Mouse (Mus musculus) MEL (cell line): Measurements from ENCODE around the gene Ntf5. TPM values are rescaled to one million over a fixed set of nuclear protein-coding genes. Genes with fewer than 3 reads are reported as not detected.

Source experiments
- DNase-seq: peaks from one replicate; pipeline ENCODE4 v3.0.0; 2011; ENCODE audit warnings: low read depth, low spot score
- H3K27ac ChIP-seq: 2 replicates; pipeline ENCODE4 v1.5.1; 2012; ENCODE audit warnings: low read depth, mild to moderate bottlenecking, control low read depth, low read length, moderate library complexity; ENCODE audit not compliant: control insufficient read depth
- H3K27me3 ChIP-seq, 2 experiments: fragments of 150-350 bp in 1 of 2; sonication (generic) in 1 of 2; 2 replicates each; pipeline ENCODE4 v1.6.1; 2012; ENCODE audit warnings: low read length in 2 of 2, mild to moderate bottlenecking in 2 of 2, improper control_type of control experiment in 1 of 2, moderate library complexity in 1 of 2; ENCODE audit not compliant: insufficient read depth in 2 of 2, control insufficient read depth in 1 of 2
- H3K36me3 ChIP-seq, 2 experiments: 2 replicates each; pipeline ENCODE4 v1.6.1; 2012 to 2014; ENCODE audit warnings: low read length in 2 of 2, improper control_type of control experiment in 1 of 2, inconsistent platforms in 1 of 2, mild to moderate bottlenecking in 1 of 2; ENCODE audit not compliant: insufficient read depth in 2 of 2, control insufficient read depth in 1 of 2
- H3K4me1 ChIP-seq, 2 experiments: fragments of 150-350 bp in 1 of 2; sonication (generic) in 1 of 2; 2 replicates each; pipeline ENCODE4 v1.6.1; 2012; ENCODE audit warnings: low read length in 2 of 2, improper control_type of control experiment in 1 of 2, mild to moderate bottlenecking in 1 of 2; ENCODE audit not compliant: insufficient read depth in 2 of 2, control insufficient read depth in 1 of 2
- H3K4me3 ChIP-seq, 2 experiments: fragments of 150-350 bp in 1 of 2; sonication (generic) in 1 of 2; 2 replicates each; pipeline ENCODE4 v1.5.1; 2012; ENCODE audit warnings: low read depth in 2 of 2, low read length in 2 of 2, mild to moderate bottlenecking in 2 of 2, moderate library complexity in 2 of 2, control low read depth in 1 of 2, improper control_type of control experiment in 1 of 2; ENCODE audit not compliant: control insufficient read depth in 1 of 2, insufficient read depth in 1 of 2
- H3K79me2 ChIP-seq: 2 replicates; pipeline ENCODE4 v1.6.1; 2012; ENCODE audit warnings: mild to moderate bottlenecking, low read length, moderate library complexity; ENCODE audit not compliant: control insufficient read depth, poor library complexity, insufficient read depth
- H3K9ac ChIP-seq: 2 replicates; pipeline ENCODE4 v1.6.1; 2012; ENCODE audit warnings: low read depth, mild to moderate bottlenecking, control low read depth, low read length, moderate library complexity; ENCODE audit not compliant: control insufficient read depth, poor library complexity, severe bottlenecking
- H3K9me3 ChIP-seq: fragments of 150-350 bp; sonication (generic); replicated peaks from 2 replicates; pipeline ENCODE4 v1.6.1; 2012; ENCODE audit warnings: mild to moderate bottlenecking, low read length, improper control_type of control experiment, moderate library complexity; ENCODE audit not compliant: insufficient read depth
- BHLHE40 ChIP-seq: IDR thresholded peaks from 2 replicates; pipeline ENCODE4 v1.6.1; 2012; ENCODE audit warnings: low read depth, mild to moderate bottlenecking, inconsistent platforms, low read length, improper control_type of control experiment, borderline replicate concordance
- CHD1 ChIP-seq: IDR thresholded peaks from 2 replicates; pipeline ENCODE4 v1.6.1; 2012; ENCODE audit warnings: low read depth, mild to moderate bottlenecking, inconsistent platforms, low read length, improper control_type of control experiment
- CHD2 ChIP-seq: IDR thresholded peaks from 2 replicates; pipeline ENCODE4 v1.6.1; 2011; ENCODE audit warnings: low read length, improper control_type of control experiment
- CTCF ChIP-seq, 3 experiments: IDR thresholded peaks in 2 of 3; conservative IDR thresholded peaks in 1 of 3; 2 replicates each; pipeline ENCODE4 v1.5.1; 2011 to 2012; ENCODE audit warnings: low read length in 3 of 3, low read depth in 2 of 3, mild to moderate bottlenecking in 2 of 3, improper control_type of control experiment in 1 of 3, inconsistent platforms in 1 of 3, mixed read lengths in 1 of 3, moderate library complexity in 1 of 3; ENCODE audit not compliant: control insufficient read depth in 1 of 3, insufficient read depth in 1 of 3, poor library complexity in 1 of 3, severe bottlenecking in 1 of 3
- EP300 ChIP-seq, 2 experiments: IDR thresholded peaks; 2 replicates each; pipeline ENCODE4 v1.6.1; 2011; ENCODE audit warnings: improper control_type of control experiment in 2 of 2, low read length in 2 of 2, low read depth in 1 of 2, mild to moderate bottlenecking in 1 of 2
- GABPA ChIP-seq: IDR thresholded peaks from 2 replicates; pipeline ENCODE4 v1.6.1; 2012; ENCODE audit warnings: low read depth, mild to moderate bottlenecking, inconsistent platforms, low read length, improper control_type of control experiment, moderate library complexity
- GATA1 ChIP-seq: IDR thresholded peaks from 2 replicates; pipeline ENCODE4 v1.6.1; 2011; ENCODE audit warnings: low read depth, low read length, improper control_type of control experiment
- HCFC1 ChIP-seq: IDR thresholded peaks from 2 replicates; pipeline ENCODE4 v1.6.1; 2012; ENCODE audit warnings: low read depth, mild to moderate bottlenecking, inconsistent platforms, low read length, improper control_type of control experiment, moderate library complexity
- JUND ChIP-seq: IDR thresholded peaks from 2 replicates; pipeline ENCODE4 v1.6.1; 2011; ENCODE audit warnings: low read depth, mild to moderate bottlenecking, improper control_type of control experiment, low read length
- KAT2A ChIP-seq: conservative IDR thresholded peaks from 2 replicates; pipeline ENCODE4 v1.6.1; 2012; ENCODE audit warnings: low read depth, low read length, improper control_type of control experiment, inconsistent platforms
- MAZ ChIP-seq: IDR thresholded peaks from 2 replicates; pipeline ENCODE4 v1.6.1; 2012; ENCODE audit warnings: low read depth, mild to moderate bottlenecking, inconsistent platforms, low read length, improper control_type of control experiment
- MYB ChIP-seq: IDR thresholded peaks from 2 replicates; pipeline ENCODE4 v1.6.1; 2011; ENCODE audit warnings: mild to moderate bottlenecking, low read depth, low read length, improper control_type of control experiment
- MYC ChIP-seq: IDR thresholded peaks from 2 replicates; pipeline ENCODE4 v1.6.1; 2011; ENCODE audit warnings: low read depth, mild to moderate bottlenecking, low read length, improper control_type of control experiment, moderate library complexity
- NELFE ChIP-seq: IDR thresholded peaks from 2 replicates; pipeline ENCODE4 v1.6.1; 2011; ENCODE audit warnings: low read depth, low read length, improper control_type of control experiment
- NRF1 ChIP-seq: IDR thresholded peaks from 2 replicates; pipeline ENCODE4 v1.6.1; 2014; ENCODE audit warnings: low read depth, mild to moderate bottlenecking, inconsistent platforms, low read length, improper control_type of control experiment, moderate library complexity; ENCODE audit not compliant: poor library complexity, insufficient read depth, severe bottlenecking
- POLR2A ChIP-seq, 2 experiments: IDR thresholded peaks; 2 replicates each; pipeline ENCODE4 v1.6.1; 2011 to 2012; ENCODE audit warnings: low read length in 2 of 2, mild to moderate bottlenecking in 2 of 2, control low read depth in 1 of 2, improper control_type of control experiment in 1 of 2, low read depth in 1 of 2, moderate library complexity in 1 of 2; ENCODE audit not compliant: control insufficient read depth in 1 of 2, insufficient read depth in 1 of 2, poor library complexity in 1 of 2
- RAD21 ChIP-seq: IDR thresholded peaks from 2 replicates; pipeline ENCODE4 v1.6.1; 2011; ENCODE audit warnings: mild to moderate bottlenecking, low read depth, low read length, improper control_type of control experiment
- SMC3 ChIP-seq: IDR thresholded peaks from 2 replicates; pipeline ENCODE4 v1.6.1; 2011; ENCODE audit warnings: low read depth, low read length, improper control_type of control experiment
- TBP ChIP-seq: IDR thresholded peaks from 2 replicates; pipeline ENCODE4 v1.8.0; 2011; ENCODE audit warnings: low read depth, low read length, improper control_type of control experiment
- TCF12 ChIP-seq: IDR thresholded peaks from 2 replicates; pipeline ENCODE4 v1.6.1; 2014; ENCODE audit warnings: low read depth, mild to moderate bottlenecking, inconsistent platforms, low read length, improper control_type of control experiment, moderate library complexity
- USF1 ChIP-seq: IDR thresholded peaks from 2 replicates; pipeline ENCODE4 v1.6.1; 2014; ENCODE audit warnings: low read depth, mild to moderate bottlenecking, inconsistent platforms, low read length, improper control_type of control experiment, moderate library complexity
- ZKSCAN1 ChIP-seq: IDR thresholded peaks from 2 replicates; pipeline ENCODE4 v1.6.1; 2012; ENCODE audit warnings: low read depth, mild to moderate bottlenecking, inconsistent platforms, low read length, improper control_type of control experiment, moderate library complexity
- ZNF384 ChIP-seq: IDR thresholded peaks from 2 replicates; pipeline ENCODE4 v1.6.1; 2012; ENCODE audit warnings: low read depth, mild to moderate bottlenecking, inconsistent platforms, low read length, improper control_type of control experiment
- polyA plus RNA-seq, 2 experiments: library from polyadenylated mRNA; stranded (reverse) in 1 of 2; unstranded in 1 of 2; fragments of >175 nt in 1 of 2; fragments of >200 nt in 1 of 2; gene quantifications; 2 replicates each; pipeline versions ENCODE4 v1.2.1 to v1.2.4; 2012; ENCODE audit warnings: low replicate concordance in 2 of 2, low read depth in 1 of 2; ENCODE audit not compliant: insufficient read length in 2 of 2, insufficient read depth in 1 of 2, missing spikeins in 1 of 2
- total RNA-seq: library from RNA; depleted of rRNA; stranded (reverse); fragments of 300-350 nt; gene quantifications from 2 replicates; pipeline ENCODE4 v1.2.3, GENCODE M21; 2012

The Ntf5 gene
- total and polyA plus RNA-seq, 3 experiments: 0.54 to 1.9 TPM; not detected in 1

- H3K4me1 ChIP-seq: no peaks in the 10 kb centered on the region
- TF ChIP-seq CTCF (IDR thresholded peaks at IDR 0.05 in 2 of 3, conservative IDR thresholded peaks at IDR 0.05 in 1 of 3; ENCODE audit: control insufficient read depth in 1 of 3, insufficient read depth in 1 of 3, low read depth in 2 of 3, low read length in 3 of 3, poor library complexity in 1 of 3, severe bottlenecking in 1 of 3): peak; percentile 28 to 60 (median 49)
- TF ChIP-seq GABPA: no peak
- TF ChIP-seq CHD1: no peak
- TF ChIP-seq POLR2A (IDR thresholded peaks at IDR 0.05; ENCODE audit: control insufficient read depth in 1 of 2, insufficient read depth in 1 of 2, low read depth in 1 of 2, low read length in 2 of 2, poor library complexity in 1 of 2): no peak
- TF ChIP-seq EP300 (IDR thresholded peaks at IDR 0.05; ENCODE audit: low read depth in 1 of 2, low read length in 2 of 2): no peak
- TF ChIP-seq TBP: no peak
- no peak for TF ChIP-seq KAT2A
- peak; percentile 73 for TF ChIP-seq HCFC1
- TF ChIP-seq BHLHE40: no peak
- no peak for TF ChIP-seq GATA1
- TF ChIP-seq ZKSCAN1: no peak
- peak; percentile 15 for TF ChIP-seq RAD21
- no peak for TF ChIP-seq ZNF384
- TF ChIP-seq SMC3: peak; percentile 35
- TF ChIP-seq, all 39 proteins: peak for 4
- Histone ChIP-seq H3K9me3 (no peaks in the 10 kb centered on the region), H3K4me3 (no peak overlapping the region), H3K9ac (no peak overlapping the region), H3K79me2 (no peaks in the 10 kb centered on the region), H3K27ac (no peak overlapping the region), H3K27me3 (no peaks in the 10 kb centered on the region), H3K36me3 (peaks cover 0 to 4% of the 10 kb centered on the region in 2 experiments; a peak in 1 of 4 replicates)
- DNase-seq: no peak
Measured at GRCm38 (mm10) chr7:45447325-45447990, 34.0 kb downstream of the Ntf5 start.

DNA sequence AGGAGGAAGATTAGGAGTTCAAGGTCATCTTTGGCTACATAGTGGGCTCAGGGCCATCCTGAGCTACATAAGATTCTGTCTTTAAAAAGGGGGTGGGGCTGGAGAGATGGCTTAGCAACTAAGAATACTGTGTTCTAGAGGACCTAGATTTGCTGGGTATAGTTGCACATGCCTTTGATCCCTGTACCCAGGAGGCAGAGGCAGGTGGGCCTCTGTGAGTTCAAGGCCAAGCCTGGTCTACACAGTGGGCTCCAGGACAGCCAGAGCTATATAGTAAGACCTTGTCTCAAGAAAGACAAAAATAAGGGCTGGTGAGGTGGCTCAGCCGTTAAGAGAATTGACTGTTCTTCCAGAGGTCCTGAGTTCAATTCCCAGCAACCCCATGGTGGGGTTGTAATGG, 36.5 kb downstream of the Ntf5 start:
- H3K9me3 ChIP-seq: no peaks in the 10 kb centered on the region
- TF ChIP-seq NRF1 (no peak), MYB (no peak), USF1 (no peak), JUND (no peak), CTCF (IDR thresholded peaks at IDR 0.05 in 2 of 3, conservative IDR thresholded peaks at IDR 0.05 in 1 of 3; ENCODE audit: control insufficient read depth in 1 of 3, insufficient read depth in 1 of 3, low read depth in 2 of 3, low read length in 3 of 3, poor library complexity in 1 of 3, severe bottlenecking in 1 of 3) (no peak), GATA1 (no peak), TCF12 (no peak), MAZ (no peak), CHD2 (no peak), ZNF384 (no peak), NELFE (no peak), KAT2A (no peak), MYC (no peak)
- H3K27me3 ChIP-seq: no peaks in the 10 kb centered on the region
- no peaks in the 10 kb centered on the region for H3K4me1 ChIP-seq
- H3K27ac ChIP-seq: no peak overlapping the region
- no peak overlapping the region for H3K4me3 ChIP-seq
- no peak for DNase-seq
- H3K36me3 ChIP-seq: peaks cover 0 to 3% of the 10 kb centered on the region in 2 experiments; a peak in 1 of 4 replicates
- H3K79me2 ChIP-seq: no peaks in the 10 kb centered on the region
- no peak overlapping the region for H3K9ac ChIP-seq
